Mouse (Mus musculus): ENCODE data around the gene Slc39a1. TPM values are rescaled to one million over a fixed set of nuclear protein-coding genes. Genes with fewer than 3 reads are reported as not detected.

Slc39a1 gene
- total RNA-seq, 2 experiments from 2014 or later = 38.8 to 43.0 TPM

DNA sequence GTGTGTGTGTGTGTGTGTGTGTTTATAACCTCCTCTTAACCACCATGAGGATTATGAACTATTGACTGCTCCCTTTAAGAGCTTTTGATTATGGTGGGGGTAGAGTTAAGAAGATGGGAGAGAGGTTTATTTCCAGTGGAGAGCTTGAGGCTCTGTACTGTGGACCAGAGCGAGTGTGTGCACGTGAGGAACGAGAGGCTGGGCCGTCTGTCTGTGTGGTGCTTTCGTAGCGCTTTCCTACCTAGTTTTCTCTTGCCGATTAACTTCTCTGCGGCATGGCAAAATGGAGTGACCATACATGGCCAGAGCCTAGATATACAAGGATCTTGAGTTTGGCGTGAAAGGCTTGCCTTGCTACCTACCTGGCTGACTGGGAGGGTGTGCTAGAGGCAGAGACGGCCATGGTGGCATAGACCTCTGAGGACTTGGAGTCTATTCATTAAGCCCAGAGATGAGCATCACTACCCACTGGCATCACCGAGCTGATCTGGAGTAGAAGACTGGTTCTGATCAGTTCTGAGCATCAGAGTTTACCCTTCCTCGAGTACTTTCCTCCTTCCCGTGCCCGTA, 7.9 kb downstream of the Slc39a1 start:
- intact Hi-C loops (cut with DNase I) = no loop called here
- no peak overlapping the region for H3K27ac ChIP-seq
- no peak overlapping the region for H3K4me3 ChIP-seq
- DNase-seq (ENCODE audit: extremely low spot score in 1 of 2, low spot score in 2 of 2) = no peak
- no peak for TF ChIP-seq CTCF (IDR thresholded peaks at IDR 0.05)

DNA sequence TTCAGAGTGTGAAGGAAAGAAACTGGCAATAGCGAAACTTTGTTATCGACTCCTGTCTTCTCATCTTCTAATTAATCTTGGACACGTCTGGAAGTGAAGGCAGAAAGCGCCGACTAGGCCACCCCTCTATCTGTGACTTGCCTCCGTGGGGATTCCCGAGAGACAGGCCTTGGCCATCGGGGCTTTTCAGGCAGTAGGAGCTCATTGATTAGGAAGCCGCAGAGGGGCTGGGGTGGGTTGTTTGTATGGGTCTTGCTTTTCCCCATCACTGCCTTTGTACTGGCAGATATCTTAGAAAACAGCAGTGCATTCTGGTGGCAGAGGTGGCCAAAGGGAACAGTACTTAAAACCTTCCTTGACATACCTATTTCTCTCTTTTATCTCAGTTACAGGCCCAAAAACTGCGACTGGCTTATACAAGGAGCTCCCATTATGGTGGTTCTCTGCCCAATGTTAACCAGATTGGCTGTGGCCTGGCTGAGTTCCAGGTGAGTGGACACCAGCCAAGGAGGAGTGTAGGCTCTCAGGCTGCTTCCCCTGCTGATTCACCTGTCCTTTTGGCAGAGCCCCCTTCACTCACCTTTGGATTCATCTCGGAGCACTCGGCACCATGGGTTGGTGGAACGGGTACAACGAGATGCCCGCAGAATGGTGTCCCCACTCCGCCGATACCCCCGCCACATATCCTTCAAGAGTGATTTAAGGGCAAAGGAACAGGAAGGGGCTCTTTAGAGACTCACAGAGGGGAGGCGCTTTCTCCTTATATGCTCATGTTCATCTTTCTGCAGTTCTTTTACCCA, 9.0 kb downstream of the Slc39a1 start:
- intact Hi-C loops (cut with DNase I) = no loop called here
- no peak for TF ChIP-seq CTCF (IDR thresholded peaks at IDR 0.05)
- Histone ChIP-seq H3K27ac (no peak overlapping the region), H3K4me3 (no peak overlapping the region)
- no peak for DNase-seq (ENCODE audit: extremely low spot score in 1 of 2, low spot score in 2 of 2)

DNA sequence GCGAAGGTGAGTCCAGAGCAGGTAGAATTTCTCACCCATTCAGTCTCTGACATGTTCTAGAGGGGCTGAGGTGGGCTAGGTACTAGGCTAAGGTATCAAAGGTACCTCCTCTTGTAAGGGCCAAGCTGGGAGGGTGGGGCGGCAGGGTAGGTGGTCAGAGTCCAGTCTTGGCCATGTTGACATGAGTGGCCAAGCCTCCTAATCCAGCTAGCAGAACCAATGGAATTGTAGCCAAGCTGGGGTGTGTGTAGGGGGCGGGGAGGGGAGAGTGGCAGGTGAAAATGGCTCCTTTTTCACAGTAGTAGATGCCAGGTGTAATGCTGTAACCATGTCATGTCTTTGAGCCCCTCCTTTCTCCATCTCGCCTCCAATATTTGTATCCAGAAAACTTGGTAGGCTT, 10.5 kb downstream of the Slc39a1 start:
- TF ChIP-seq CTCF (IDR thresholded peaks at IDR 0.05) = no peak
- Histone ChIP-seq H3K27ac (no peak overlapping the region), H3K4me3 (no peak overlapping the region)
- intact Hi-C loops (cut with DNase I) = no loop called here
- no peak for DNase-seq (ENCODE audit: extremely low spot score in 1 of 2, low spot score in 2 of 2)

DNA sequence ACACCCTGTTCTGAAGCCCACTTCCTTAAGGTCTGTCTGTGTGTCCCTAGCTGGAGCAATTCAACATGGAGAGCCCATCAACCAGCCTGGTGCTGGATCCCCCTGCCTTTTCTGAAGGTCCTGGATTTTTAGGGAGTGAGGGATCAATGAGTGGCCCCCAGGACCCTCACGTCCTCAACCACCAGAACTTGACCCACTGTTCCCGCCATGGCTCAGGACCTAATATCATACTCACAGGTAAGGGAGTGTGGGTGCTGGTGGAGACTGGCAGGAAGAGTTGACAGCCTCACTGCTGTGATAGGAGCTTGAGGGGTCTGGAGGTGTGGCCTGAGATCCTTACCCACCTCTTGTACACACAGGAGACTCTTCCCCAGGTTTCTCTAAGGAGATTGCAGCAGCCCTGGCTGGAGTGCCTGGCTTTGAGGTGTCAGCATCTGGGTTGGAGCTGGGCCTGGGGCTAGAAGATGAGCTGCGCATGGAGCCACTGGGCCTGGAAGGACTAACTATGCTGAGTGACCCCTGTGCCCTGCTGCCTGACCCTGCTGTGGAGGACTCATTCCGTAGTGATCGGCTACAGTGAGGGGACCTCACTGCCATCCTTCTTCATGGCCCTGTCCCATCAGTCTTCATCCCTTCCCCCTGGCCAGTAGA, 15.3 kb downstream of the Slc39a1 start:
- no peak for TF ChIP-seq CTCF (IDR thresholded peaks at IDR 0.05)
- DNase-seq (ENCODE audit: extremely low spot score in 1 of 2, low spot score in 2 of 2) = no peak
- intact Hi-C loops (cut with DNase I) = no loop called here
- H3K4me3 ChIP-seq = no peak overlapping the region
- H3K27ac ChIP-seq = no peak overlapping the region

DNA sequence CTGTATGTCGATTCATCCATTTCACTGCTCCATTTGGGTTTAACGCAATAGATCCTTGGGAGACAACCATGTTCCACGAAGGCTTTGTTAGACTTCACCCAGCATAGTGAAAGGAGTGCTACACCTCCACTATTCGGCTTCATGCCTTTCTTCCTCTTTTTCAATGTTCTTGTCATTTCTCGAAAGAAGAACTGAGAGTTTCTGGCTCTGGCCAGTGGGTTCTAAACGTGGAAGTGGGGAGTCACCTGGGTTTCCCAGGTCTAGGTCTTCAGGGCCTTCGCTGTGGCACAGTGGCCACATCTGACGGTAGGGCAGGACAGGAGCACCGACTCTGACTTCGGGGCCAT, 16.7 kb downstream of the Slc39a1 start:
- intact Hi-C loops (cut with DNase I) = loop anchor here (2.0 kb wide), 2 partner anchors 28 to 108 kb away; partner anchors contain the start of gene Gatad2b
- no peak for TF ChIP-seq CTCF (IDR thresholded peaks at IDR 0.05)
- Histone ChIP-seq H3K27ac (peak overlapping the region; percentile 98), H3K4me3 (peak overlapping the region; percentile 97)
- no peak for DNase-seq (ENCODE audit: extremely low spot score in 1 of 2, low spot score in 2 of 2)

DNA sequence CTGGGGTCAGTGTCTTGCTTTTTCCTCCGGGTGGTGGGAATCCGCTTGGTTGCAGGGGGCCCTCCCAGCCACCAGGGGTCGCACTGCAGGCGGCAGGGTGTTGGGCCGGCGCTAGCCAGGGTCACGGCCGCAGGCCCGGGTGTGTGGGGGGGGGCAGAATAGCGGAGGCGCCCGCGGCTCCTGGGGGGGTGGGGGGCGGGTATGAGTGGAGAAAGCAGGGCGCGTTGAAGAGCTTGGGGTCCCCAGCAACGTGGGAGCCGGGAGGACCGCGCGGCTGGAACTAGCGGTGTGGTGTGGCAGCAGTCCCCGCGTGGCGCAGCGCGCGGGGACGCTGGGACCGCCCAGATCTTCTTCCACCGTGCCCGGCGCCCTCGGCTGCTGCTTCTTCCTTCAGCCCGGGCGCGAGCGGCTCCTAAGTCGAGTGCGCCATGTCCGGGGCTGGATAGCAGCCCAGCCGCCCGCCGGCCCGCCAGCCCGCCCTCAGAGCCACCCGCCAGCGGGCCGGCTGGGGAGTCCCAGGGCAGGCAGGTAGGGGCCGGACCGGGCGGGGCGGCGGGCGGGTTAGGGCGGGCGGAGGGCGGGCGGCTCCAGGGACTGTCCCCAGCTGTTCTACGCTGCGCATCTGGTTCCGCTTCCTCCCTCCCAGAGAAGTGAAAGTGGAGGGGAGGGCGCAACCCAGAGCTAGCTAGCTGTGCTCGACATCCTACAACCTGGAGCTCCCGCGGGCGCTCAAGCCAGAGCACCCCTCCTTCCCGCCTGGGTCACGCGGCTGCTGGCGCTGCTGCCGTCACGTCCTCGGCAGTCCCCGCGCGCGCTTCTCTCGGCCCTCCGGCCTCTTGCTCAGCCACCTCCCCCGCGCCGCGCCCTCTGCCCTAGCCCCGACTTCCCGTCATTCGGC, 17.3 kb downstream of the Slc39a1 start, which contains the start of gene Dennd4b:
TSS of gene Dennd4b (plus strand) at position 152 of the 898 bp plus-strand sequence.
- Histone ChIP-seq H3K27ac (peak within 1 kb of the TSS; percentile 98), H3K4me3 (peak within 1 kb of the TSS; percentile 97)
- intact Hi-C loops (cut with DNase I) = loop anchor here (2.0 kb wide), 2 partner anchors 28 to 108 kb away; partner anchors contain the start of gene Gatad2b
- peak; percentile 84 for TF ChIP-seq CTCF (IDR thresholded peaks at IDR 0.05)
- peak; percentile 87 to 92 for DNase-seq (ENCODE audit: extremely low spot score in 1 of 2, low spot score in 2 of 2)

DNA sequence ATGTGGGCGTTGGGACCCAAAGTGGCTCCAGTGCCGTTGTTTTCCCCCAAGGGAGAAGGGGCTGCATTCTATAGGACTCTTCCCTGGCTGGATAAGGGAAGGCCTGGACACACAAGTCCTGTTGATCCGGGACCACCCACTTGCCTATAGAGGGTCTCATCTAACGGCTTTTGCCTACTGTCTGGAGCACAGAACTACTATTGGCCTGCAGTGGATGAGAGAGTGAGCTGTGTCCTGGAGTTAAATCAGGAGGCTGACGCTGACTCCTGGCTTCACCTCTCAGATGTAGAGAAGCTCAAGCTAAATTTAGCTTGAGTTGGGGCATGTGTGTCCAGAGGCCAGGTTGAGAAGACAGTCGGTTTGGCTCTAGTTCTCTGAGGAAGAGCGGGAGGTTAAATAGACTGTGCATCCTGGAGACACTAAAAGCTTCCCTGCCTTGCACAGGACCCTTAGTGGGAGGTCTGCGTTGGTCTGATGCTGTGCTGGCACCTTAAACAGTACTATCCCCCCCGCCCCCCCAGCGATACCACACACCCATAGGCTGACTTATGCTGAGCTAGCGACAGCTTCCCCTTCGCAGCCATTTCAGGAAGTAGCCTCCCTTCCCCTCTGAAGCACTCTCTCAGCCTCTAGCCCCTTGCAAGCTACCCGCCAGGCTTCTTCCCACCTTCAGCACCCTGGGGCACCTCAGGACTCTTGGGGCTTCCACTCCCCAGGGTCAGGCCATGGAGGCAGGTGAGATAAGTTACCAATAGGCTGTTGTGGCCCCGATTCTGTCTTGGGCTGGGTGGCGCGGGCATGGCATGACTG, 18.2 kb downstream of the Slc39a1 start:
- intact Hi-C loops (cut with DNase I) = loop anchor here (2.0 kb wide), 2 partner anchors 27 to 107 kb away; partner anchors contain the start of gene Gatad2b
- no peak for TF ChIP-seq CTCF (IDR thresholded peaks at IDR 0.05)
- Histone ChIP-seq H3K4me3 (peak overlapping the region; percentile 97), H3K27ac (peak overlapping the region; percentile 98)
- DNase-seq (ENCODE audit: extremely low spot score in 1 of 2, low spot score in 2 of 2) = no peak

DNA sequence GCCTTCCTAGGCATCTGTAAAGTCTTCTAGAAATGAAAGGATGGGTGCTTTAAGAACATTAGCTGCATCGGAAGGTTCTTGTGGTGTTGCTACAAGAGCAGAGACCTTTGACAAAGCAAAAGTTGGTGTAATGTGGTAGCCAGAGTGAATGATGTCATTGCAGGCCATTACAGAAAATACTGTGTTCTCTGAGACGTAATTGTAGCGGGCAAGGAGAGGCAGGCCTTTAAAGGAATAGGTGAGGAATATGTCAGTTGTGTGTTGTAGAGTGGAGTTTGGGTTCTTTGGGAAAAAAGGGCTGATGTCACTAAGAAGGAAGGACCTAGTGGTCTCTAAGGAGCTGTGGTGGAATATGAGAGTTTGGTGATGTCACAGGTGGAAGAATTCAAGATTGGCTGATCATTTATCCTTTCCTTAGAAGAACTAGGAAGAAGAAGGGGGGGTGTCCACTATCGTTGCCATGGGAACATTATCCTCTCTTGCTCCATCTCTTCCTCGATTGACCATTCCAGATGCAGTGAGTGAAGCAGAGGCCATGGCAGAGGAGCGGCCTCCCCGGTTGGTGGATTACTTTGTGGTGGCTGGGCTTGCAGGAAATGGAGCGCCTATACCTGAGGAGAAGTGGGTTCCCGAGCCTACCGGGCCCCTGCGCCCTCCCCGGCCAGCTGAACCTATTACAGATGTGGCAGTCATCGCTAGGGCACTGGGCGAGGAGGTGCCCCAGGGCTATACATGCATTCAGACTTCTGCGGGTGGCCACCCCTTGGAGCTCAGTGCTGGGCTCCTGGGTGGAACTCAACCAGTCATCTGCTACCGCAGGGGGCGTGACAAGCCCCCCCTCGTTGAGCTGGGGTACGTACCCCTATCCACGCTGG, 19.2 kb downstream of the Slc39a1 start:
- peak overlapping the region; percentile 57 for H3K27ac ChIP-seq
- DNase-seq (ENCODE audit: extremely low spot score in 1 of 2, low spot score in 2 of 2) = no peak
- TF ChIP-seq CTCF (IDR thresholded peaks at IDR 0.05) = no peak
- no peak overlapping the region for H3K4me3 ChIP-seq
- intact Hi-C loops (cut with DNase I) = no loop called here

DNA sequence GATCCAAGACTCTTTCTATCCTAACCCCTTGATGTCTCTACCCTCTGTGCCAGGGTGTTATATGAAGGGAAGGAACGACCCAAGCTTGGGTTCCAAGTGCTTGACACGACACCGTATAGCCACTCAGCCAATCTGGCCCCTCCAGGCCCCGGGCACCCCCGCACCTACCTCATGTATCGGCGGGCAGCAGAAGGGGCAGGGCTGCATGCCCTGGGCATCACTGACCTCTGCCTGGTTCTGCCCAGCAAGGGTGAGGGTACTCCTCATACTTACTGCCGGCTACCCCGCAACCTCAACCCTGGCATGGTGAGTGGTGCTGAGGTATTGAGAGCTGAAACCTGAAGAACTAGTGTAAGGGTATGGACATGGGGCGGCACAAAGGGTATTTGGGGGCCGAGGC, 20.2 kb downstream of the Slc39a1 start:
- no peak overlapping the region for H3K4me3 ChIP-seq
- TF ChIP-seq CTCF (IDR thresholded peaks at IDR 0.05) = no peak
- intact Hi-C loops (cut with DNase I) = no loop called here

DNA sequence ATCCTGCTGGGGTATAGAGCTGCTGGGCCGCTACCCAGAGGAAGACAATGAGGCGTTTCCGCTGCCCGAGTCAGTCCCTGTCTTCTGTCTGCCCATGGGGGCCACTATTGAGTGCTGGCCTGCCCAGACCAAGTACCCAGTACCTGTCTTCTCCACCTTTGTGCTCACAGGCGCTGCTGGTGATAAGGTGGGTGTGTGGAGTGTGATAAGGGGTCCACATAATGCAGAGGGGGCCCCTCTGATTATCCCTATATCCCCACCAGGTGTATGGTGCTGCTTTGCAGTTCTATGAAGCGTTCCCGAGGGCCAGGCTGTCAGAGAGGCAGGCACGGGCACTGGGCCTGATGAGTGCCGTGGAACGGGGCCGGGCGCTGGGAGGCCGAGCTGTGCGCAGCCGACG, 21.0 kb downstream of the Slc39a1 start:
- no peak for TF ChIP-seq CTCF (IDR thresholded peaks at IDR 0.05)
- Histone ChIP-seq H3K4me3 (no peak overlapping the region), H3K27ac (no peak overlapping the region)
- intact Hi-C loops (cut with DNase I) = no loop called here
- DNase-seq (ENCODE audit: extremely low spot score in 1 of 2, low spot score in 2 of 2) = no peak

More for the DNA sequence above, 20.2 kb downstream of the Slc39a1 start:
- no peak for DNase-seq (ENCODE audit: extremely low spot score in 1 of 2, low spot score in 2 of 2)
- H3K27ac ChIP-seq = no peak overlapping the region

Data from left cerebral cortex, adult 2 months (tissue).